Mouse (Mus musculus): ENCODE results near the gene Fam71f2. TPM values are rescaled to one million over a fixed set of nuclear protein-coding genes. Genes with fewer than 3 reads are reported as not detected.

Fam71f2 gene
- total RNA-seq, 1 experiment = 0.58 TPM

GRCm38 (mm10) chr6:29326961-29327360 is 47.6 kb downstream of the Fam71f2 start:
- Histone ChIP-seq H3K9me3 (ENCODE audit: control insufficient read depth, insufficient read depth, low read depth, low read length) (no peaks in the 10 kb centered on the region), H3K4me3 (ENCODE audit: insufficient read depth in 1 of 2, low read depth in 1 of 2, low read length in 2 of 2, poor library complexity in 1 of 2, severe bottlenecking in 1 of 2) (no peak overlapping the region), H3K27ac (ENCODE audit: insufficient read depth, low read depth, low read length, poor library complexity, severe bottlenecking) (no peak overlapping the region), H3K4me1 (ENCODE audit: control insufficient read depth in 2 of 2, insufficient read depth in 2 of 2, low read length in 2 of 2, poor library complexity in 1 of 2) (peaks cover 0 to 2% of the 10 kb centered on the region in 2 experiments; a peak in 2 of 4 replicates), H3K36me3 (ENCODE audit: control insufficient read depth, insufficient read depth, low read length, poor library complexity, severe bottlenecking) (no peaks in the 10 kb centered on the region), H3K9ac (ENCODE audit: insufficient read depth, low read depth, low read length, poor library complexity, severe bottlenecking) (no peak overlapping the region)
- in situ Hi-C loops (cut with MboI; ENCODE audit: low sequenced_read_pairs in 2 of 2, unreplicated experiment in 2 of 2) = no loop called here
- TF ChIP-seq MAFK (IDR thresholded peaks at IDR 0.05; ENCODE audit: insufficient read depth, low read depth, low read length) (no peak), HCFC1 (IDR thresholded peaks at IDR 0.05; ENCODE audit: borderline replicate concordance, insufficient read depth, low read length) (no peak), CHD2 (IDR thresholded peaks at IDR 0.05; ENCODE audit: low read depth, low read length) (no peak)
- no peak for DNase-seq (ENCODE audit: low read depth, low spot score)

DNA sequence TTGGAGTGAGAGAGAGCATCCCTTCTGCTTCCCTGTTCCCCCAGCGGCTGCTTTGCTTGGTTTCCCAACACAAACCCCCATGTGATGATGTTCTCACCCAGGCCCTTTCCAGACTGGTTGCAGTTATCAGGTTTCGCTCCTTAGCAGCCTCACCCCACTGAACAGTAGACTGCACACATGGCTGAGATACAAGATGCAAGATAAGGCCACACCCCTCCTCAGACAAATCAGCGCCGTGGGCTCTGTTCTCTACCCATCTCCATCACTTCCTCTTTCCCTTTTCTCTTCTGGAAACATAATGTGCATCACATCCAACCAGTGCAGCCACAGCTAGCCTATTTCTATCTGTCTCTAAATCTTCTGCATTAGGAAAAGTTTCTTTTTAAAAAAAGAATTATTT is 50.1 kb downstream of the Fam71f2 start:
- TF ChIP-seq ZC3H11A (IDR thresholded peaks at IDR 0.05; ENCODE audit: borderline replicate concordance, low read depth, low read length) = no peak
- TF ChIP-seq HCFC1 (IDR thresholded peaks at IDR 0.05; ENCODE audit: borderline replicate concordance, insufficient read depth, low read length) = no peak
- no peak for TF ChIP-seq CHD2 (IDR thresholded peaks at IDR 0.05; ENCODE audit: low read depth, low read length)
- no peak for TF ChIP-seq ZNF384 (IDR thresholded peaks at IDR 0.05; ENCODE audit: low read depth, low read length)
- TF ChIP-seq MAFK (IDR thresholded peaks at IDR 0.05; ENCODE audit: insufficient read depth, low read depth, low read length) = no peak
- in situ Hi-C loops (cut with MboI; ENCODE audit: low sequenced_read_pairs in 2 of 2, unreplicated experiment in 2 of 2) = no loop called here
- no peaks in the 10 kb centered on the region for H3K36me3 ChIP-seq (ENCODE audit: control insufficient read depth, insufficient read depth, low read length, poor library complexity, severe bottlenecking)
- H3K27ac ChIP-seq (ENCODE audit: insufficient read depth, low read depth, low read length, poor library complexity, severe bottlenecking) = no peak overlapping the region
- no peak overlapping the region for H3K4me3 ChIP-seq (ENCODE audit: insufficient read depth in 1 of 2, low read depth in 1 of 2, low read length in 2 of 2, poor library complexity in 1 of 2, severe bottlenecking in 1 of 2)
- no peaks in the 10 kb centered on the region for H3K9me3 ChIP-seq (ENCODE audit: control insufficient read depth, insufficient read depth, low read depth, low read length)
- no peak for DNase-seq (ENCODE audit: low read depth, low spot score)
- H3K9ac ChIP-seq (ENCODE audit: insufficient read depth, low read depth, low read length, poor library complexity, severe bottlenecking) = no peak overlapping the region
- H3K4me1 ChIP-seq (ENCODE audit: control insufficient read depth in 2 of 2, insufficient read depth in 2 of 2, low read length in 2 of 2, poor library complexity in 1 of 2) = peaks cover 0 to 2% of the 10 kb centered on the region in 2 experiments; a peak in 2 of 4 replicates

Other genes starting within 250 kb of the Fam71f2 start
- not detected in 2 replicates for gene Lep, start 219.4 kb upstream of the Fam71f2 start, total RNA-seq (2012; rRNA removed)
- 50.9 and 58.1 TPM in 2 replicates for gene Rbm28, start 114.6 kb upstream of the Fam71f2 start, total RNA-seq (2012; rRNA removed)
- gene Prrt4, start 100.0 kb upstream of the Fam71f2 start, total RNA-seq (2012; rRNA removed) = 0.40 and 1.4 TPM in 2 replicates
- gene Impdh1, start 63.2 kb upstream of the Fam71f2 start, total RNA-seq (2012; rRNA removed) = 24.9 and 29.7 TPM in 2 replicates
- 36.9 and 38.9 TPM in 2 replicates for gene Hilpda, start 7.1 kb upstream of the Fam71f2 start, total RNA-seq (2012; rRNA removed)
- 0.21 and 0.80 TPM in 2 replicates for gene Fam71f1, start 39.5 kb downstream of the Fam71f2 start, total RNA-seq (2012; rRNA removed)
- 321 and 408 TPM in 2 replicates for gene Calu, start 68.5 kb downstream of the Fam71f2 start, total RNA-seq (2012; rRNA removed)
- 0.11 and 0.13 TPM in 2 replicates for gene Opn1sw, start 108.9 kb downstream of the Fam71f2 start, total RNA-seq (2012; rRNA removed)
- gene Ccdc136, start 116.7 kb downstream of the Fam71f2 start, total RNA-seq (2012; rRNA removed) = 10.5 and 18.2 TPM in 2 replicates
- 64.9 and 86.4 TPM in 2 replicates for gene Flnc, start 153.7 kb downstream of the Fam71f2 start, total RNA-seq (2012; rRNA removed)
- gene Atp6v1f, start 188.1 kb downstream of the Fam71f2 start, total RNA-seq (2012; rRNA removed) = 173 and 182 TPM in 2 replicates
- gene Atp6v1fnb, start 191.8 kb downstream of the Fam71f2 start, total RNA-seq (2012; rRNA removed) = 1.0 and 1.4 TPM in 2 replicates
- 3.3 and 6.0 TPM in 2 replicates for gene Kcp, start 228.4 kb downstream of the Fam71f2 start, total RNA-seq (2012; rRNA removed)
- 0.90 and 3.7 TPM in 2 replicates for gene Irf5, start 247.0 kb downstream of the Fam71f2 start, total RNA-seq (2012; rRNA removed)